Mouse (Mus musculus) midbrain, embryonic 13.5 days (tissue): ENCODE measurements around the gene Tbcc. TPM values are rescaled to one million over a fixed set of nuclear protein-coding genes. Genes with fewer than 3 reads are reported as not detected.

Experiments used
- ATAC-seq: fragments of 200-750 bp; cut with Nextera tagmentation; 2 replicates; pipeline ENCODE4 v1.8.0; 2017; ENCODE audit warnings: mild to moderate bottlenecking, moderate TSS enrichment, moderate library complexity
- H3K27ac ChIP-seq: fragments of 300-500 bp; sonication (generic); 2 replicates; pipeline ENCODE4 v1.5.1; 2015; ENCODE audit warnings: inconsistent platforms, mild to moderate bottlenecking, moderate library complexity
- H3K27me3 ChIP-seq: fragments of 300-500 bp; sonication (generic); 2 replicates; pipeline ENCODE4 v1.6.1; 2015; ENCODE audit warnings: mild to moderate bottlenecking, inconsistent platforms
- H3K36me3 ChIP-seq: fragments of 300-500 bp; sonication (generic); 2 replicates; pipeline ENCODE4 v1.6.1; 2015; ENCODE audit warnings: mild to moderate bottlenecking, inconsistent platforms
- H3K4me1 ChIP-seq: fragments of 300-500 bp; sonication (generic); replicated peaks from 2 replicates; pipeline ENCODE4 v1.6.1; 2015; ENCODE audit warnings: inconsistent platforms
- H3K4me2 ChIP-seq: fragments of 300-500 bp; sonication (generic); replicated peaks from 2 replicates; pipeline ENCODE4 v1.6.1; 2015; ENCODE audit warnings: moderate library complexity, mild to moderate bottlenecking, inconsistent platforms
- H3K4me3 ChIP-seq: fragments of 300-500 bp; sonication (generic); replicated peaks from 2 replicates; pipeline ENCODE4 v1.5.1; 2015; ENCODE audit warnings: mild to moderate bottlenecking, inconsistent platforms
- H3K9ac ChIP-seq: fragments of 300-500 bp; sonication (generic); replicated peaks from 2 replicates; pipeline ENCODE4 v1.6.1; 2015; ENCODE audit warnings: mild to moderate bottlenecking, inconsistent platforms
- H3K9me3 ChIP-seq: fragments of 300-500 bp; sonication (generic); 2 replicates; pipeline ENCODE4 v1.6.1; 2016; ENCODE audit warnings: mild to moderate bottlenecking, inconsistent platforms
- WGBS: fragments of 180-500 bp; shearing (Covaris S2); methylation state at CpG from one replicate; pipeline ENCODE4 v1.1.7; 2015; 5-methylcytosine and 5-hydroxymethylcytosine counted together
- polyA plus RNA-seq: library from polyadenylated mRNA; unstranded; fragments of >200 nt; fragmentation: Nextera tagmentation; extraction: Ambion mirVana; gene quantifications from 2 replicates; pipeline ENCODE4 v1.2.1, GENCODE M21; 2015

Tbcc gene
- polyA plus RNA-seq, 1 experiment from 2014 or later = 68.3 TPM

- Histone ChIP-seq H3K36me3 (no peaks in the 10 kb centered on the region), H3K9ac (no peak overlapping the region), H3K4me3 (no peak overlapping the region), H3K9me3 (no peaks in the 10 kb centered on the region), H3K4me1 (no peaks in the 10 kb centered on the region), H3K27me3 (no peaks in the 10 kb centered on the region), H3K27ac (no peak overlapping the region), H3K4me2 (no peak overlapping the region)
- WGBS = 66% methylated on average over 6 of the region's 6 CpGs
- no peak for ATAC-seq
Observed at GRCm38 (mm10) chr17:46920855-46921254, 30.4 kb downstream of the Tbcc start.

- WGBS = 23% methylated on average over 6 of the region's 6 CpGs
- no peaks in the 10 kb centered on the region for H3K4me1 ChIP-seq
- H3K4me2 ChIP-seq = no peak overlapping the region
- H3K4me3 ChIP-seq = no peak overlapping the region
- H3K36me3 ChIP-seq = peaks cover 34% of the 10 kb centered on the region
- no peak overlapping the region for H3K9ac ChIP-seq
- no peaks in the 10 kb centered on the region for H3K9me3 ChIP-seq
- H3K27ac ChIP-seq = no peak overlapping the region
- ATAC-seq = no peak
- no peaks in the 10 kb centered on the region for H3K27me3 ChIP-seq
Observed at GRCm38 (mm10) chr17:46926192-46926591, 35.7 kb downstream of the Tbcc start.

- 77% methylated on average over 3 of the region's 3 CpGs for WGBS
- no peaks in the 10 kb centered on the region for H3K4me1 ChIP-seq
- H3K27me3 ChIP-seq = no peaks in the 10 kb centered on the region
- peaks cover 42% of the 10 kb centered on the region for H3K36me3 ChIP-seq
- no peak for ATAC-seq
- no peak overlapping the region for H3K27ac ChIP-seq
- H3K4me3 ChIP-seq = no peak overlapping the region
- H3K9me3 ChIP-seq = no peaks in the 10 kb centered on the region
- no peak overlapping the region for H3K9ac ChIP-seq
- H3K4me2 ChIP-seq = no peak overlapping the region
Observed at GRCm38 (mm10) chr17:46926941-46927340, 36.5 kb downstream of the Tbcc start.

GRCm38 (mm10) chr17:46927781-46928180, 37.3 kb downstream of the Tbcc start:
- H3K4me2 ChIP-seq = no peak overlapping the region
- WGBS = 97% methylated on average over 5 of the region's 5 CpGs
- H3K4me3 ChIP-seq = no peak overlapping the region
- no peaks in the 10 kb centered on the region for H3K27me3 ChIP-seq
- no peaks in the 10 kb centered on the region for H3K4me1 ChIP-seq
- no peak for ATAC-seq
- H3K9ac ChIP-seq = no peak overlapping the region
- peaks cover 50% of the 10 kb centered on the region for H3K36me3 ChIP-seq
- H3K27ac ChIP-seq = no peak overlapping the region
- no peaks in the 10 kb centered on the region for H3K9me3 ChIP-seq

- WGBS = 91% methylated on average over 12 of the region's 12 CpGs
- ATAC-seq = no peak
- no peaks in the 10 kb centered on the region for H3K27me3 ChIP-seq
- no peak overlapping the region for H3K4me3 ChIP-seq
- H3K4me2 ChIP-seq = no peak overlapping the region
- no peaks in the 10 kb centered on the region for H3K4me1 ChIP-seq
- H3K36me3 ChIP-seq = peaks cover 65% of the 10 kb centered on the region
- H3K9me3 ChIP-seq = no peaks in the 10 kb centered on the region
- H3K9ac ChIP-seq = no peak overlapping the region
- no peak overlapping the region for H3K27ac ChIP-seq
Observed at GRCm38 (mm10) chr17:46929277-46929676, 38.8 kb downstream of the Tbcc start.

- no peaks in the 10 kb centered on the region for H3K27me3 ChIP-seq
- H3K4me3 ChIP-seq = no peak overlapping the region
- H3K9ac ChIP-seq = no peak overlapping the region
- ATAC-seq = no peak
- no peaks in the 10 kb centered on the region for H3K4me1 ChIP-seq
- H3K9me3 ChIP-seq = no peaks in the 10 kb centered on the region
- no peak overlapping the region for H3K4me2 ChIP-seq
- H3K36me3 ChIP-seq = peaks cover 71% of the 10 kb centered on the region
- WGBS = 95% methylated on average over 7 of the region's 7 CpGs
- H3K27ac ChIP-seq = no peak overlapping the region
Observed at GRCm38 (mm10) chr17:46929897-46930296, 39.4 kb downstream of the Tbcc start.

GRCm38 (mm10) chr17:46932961-46933360, 42.5 kb downstream of the Tbcc start:
- Histone ChIP-seq H3K4me3 (no peak overlapping the region), H3K9ac (no peak overlapping the region), H3K9me3 (no peaks in the 10 kb centered on the region), H3K36me3 (peaks cover 98% of the 10 kb centered on the region), H3K4me1 (no peaks in the 10 kb centered on the region), H3K4me2 (no peak overlapping the region), H3K27ac (no peak overlapping the region), H3K27me3 (no peaks in the 10 kb centered on the region)
- no peak for ATAC-seq
- WGBS = 96% methylated on average over 5 of the region's 5 CpGs

GRCm38 (mm10) chr17:46933557-46934348, 43.3 kb downstream of the Tbcc start:
- Histone ChIP-seq H3K27me3 (no peaks in the 10 kb centered on the region), H3K4me2 (no peak overlapping the region), H3K9ac (no peak overlapping the region), H3K36me3 (peaks cover 99% of the 10 kb centered on the region), H3K4me1 (no peaks in the 10 kb centered on the region), H3K4me3 (no peak overlapping the region), H3K27ac (no peak overlapping the region), H3K9me3 (no peaks in the 10 kb centered on the region)
- 84% methylated on average over 19 of the region's 19 CpGs for WGBS
- ATAC-seq = no peak

GRCm38 (mm10) chr17:46940461-46940860, 50.0 kb downstream of the Tbcc start:
- 94% methylated on average over 8 of the region's 8 CpGs for WGBS
- H3K27me3 ChIP-seq = no peaks in the 10 kb centered on the region

More at GRCm38 (mm10) chr17:46940461-46940860, 50.0 kb downstream of the Tbcc start:
- Histone ChIP-seq H3K4me1 (no peaks in the 10 kb centered on the region), H3K4me2 (no peak overlapping the region), H3K9ac (no peak overlapping the region), H3K27ac (no peak overlapping the region), H3K4me3 (no peak overlapping the region), H3K9me3 (no peaks in the 10 kb centered on the region), H3K36me3 (peaks cover 99% of the 10 kb centered on the region)
- no peak for ATAC-seq

Other genes with a start within 250 kb of the Tbcc start
- 49.1 and 54.1 TPM in 2 replicates for gene Klc4, start 244.7 kb upstream of the Tbcc start, polyA plus RNA-seq
- 75.1 and 89.5 TPM in 2 replicates for gene Mrpl2, start 244.5 kb upstream of the Tbcc start, polyA plus RNA-seq
- 41.6 and 46.3 TPM in 2 replicates for gene Cul7, start 240.3 kb upstream of the Tbcc start, polyA plus RNA-seq
- 48.1 and 49.9 TPM in 2 replicates for gene Rrp36, start 216.3 kb upstream of the Tbcc start, polyA plus RNA-seq
- gene Mea1, start 211.9 kb upstream of the Tbcc start, polyA plus RNA-seq = 237 and 241 TPM in 2 replicates
- gene Klhdc3, start 209.8 kb upstream of the Tbcc start, polyA plus RNA-seq = 152 TPM in 2 replicates
- gene Ppp2r5d, start 185.6 kb upstream of the Tbcc start, polyA plus RNA-seq = 88.6 and 94.5 TPM in 2 replicates
- gene Pex6, start 179.2 kb upstream of the Tbcc start, polyA plus RNA-seq = 21.3 and 24.3 TPM in 2 replicates
- 0.80 and 0.81 TPM in 2 replicates for gene Gnmt, start 161.5 kb upstream of the Tbcc start, polyA plus RNA-seq
- gene Cnpy3, start 138.5 kb upstream of the Tbcc start, polyA plus RNA-seq = 55.7 and 59.8 TPM in 2 replicates
- gene Ptcra, start 127.0 kb upstream of the Tbcc start, polyA plus RNA-seq = 0.24 and 0.46 TPM in 2 replicates
- 53.4 and 54.0 TPM in 2 replicates for gene 2310039H08Rik, start 118.0 kb upstream of the Tbcc start, polyA plus RNA-seq
- 119 and 125 TPM in 2 replicates for gene Rpl7l1, start 108.0 kb upstream of the Tbcc start, polyA plus RNA-seq
- 9.4 and 9.6 TPM in 2 replicates for gene Bicral, start 32.2 kb upstream of the Tbcc start, polyA plus RNA-seq
- not detected in 2 replicates for gene Prph2, start 19.8 kb downstream of the Tbcc start, polyA plus RNA-seq
- gene Ubr2, start 119.9 kb downstream of the Tbcc start, polyA plus RNA-seq = 16.7 and 18.0 TPM in 2 replicates